Mouse (Mus musculus) ovary, adult 18-20 months (tissue): ENCODE measurements at regions not wholly inside any gene's neighbourhood (a gene's known extent, or its start where the extent isn't known, plus 50 kb on each side); places are given as distances from the start of the nearest gene placed in this dataset.
"Not testable (repeated sequence)": the region's sequence is repeated elsewhere in the genome, so short reads cannot be mapped to it uniquely, and the experiment has no call there.

ENCODE experiments used
- DNase-seq: peaks from one replicate; pipeline ENCODE4 v3.0.0; 2022; ENCODE audit warnings: low spot score, mixed read lengths

GRCm38 (mm10) chr13:111905213-111905701, 96.5 kb upstream of the Map3k1 start:
- DNase-seq: peak; percentile 74

GRCm38 (mm10) chr13:111911071-111911470, 102.3 kb upstream of the Map3k1 start:
- DNase-seq: no peak

- DNase-seq: no peak
Observed at GRCm38 (mm10) chr13:111911661-111912312, 103.0 kb upstream of the Map3k1 start.

GRCm38 (mm10) chr13:111914348-111914913, 105.6 kb upstream of the Map3k1 start:
- DNase-seq: no peak

- not testable (repeated sequence) for DNase-seq
Observed at GRCm38 (mm10) chr13:111919417-111919816, 110.6 kb upstream of the Map3k1 start.

- no peak for DNase-seq
Observed at GRCm38 (mm10) chr13:111920534-111920933, 111.7 kb upstream of the Map3k1 start.

- no peak for DNase-seq
Observed at GRCm38 (mm10) chr13:111921142-111922035, 112.6 kb upstream of the Map3k1 start.

- no peak for DNase-seq
Observed at GRCm38 (mm10) chr13:111925349-111925748, 116.6 kb upstream of the Map3k1 start.

- DNase-seq: no peak
Observed at GRCm38 (mm10) chr13:111926801-111927200, 118.0 kb upstream of the Map3k1 start.

GRCm38 (mm10) chr13:111927489-111927888, 118.7 kb upstream of the Map3k1 start:
- no peak for DNase-seq

GRCm38 (mm10) chr13:111928636-111929544, 120.1 kb upstream of the Map3k1 start:
- DNase-seq: no peak

GRCm38 (mm10) chr13:111929908-111930307, 121.1 kb upstream of the Map3k1 start:
- no peak for DNase-seq

- no peak for DNase-seq
Observed at GRCm38 (mm10) chr13:111932464-111932863, 123.7 kb upstream of the Map3k1 start.

GRCm38 (mm10) chr13:111933526-111934240, 124.9 kb upstream of the Map3k1 start:
- no peak for DNase-seq

GRCm38 (mm10) chr13:111935721-111936080, 126.9 kb upstream of the Map3k1 start:
- DNase-seq: no peak

GRCm38 (mm10) chr13:111936081-111936857, 127.5 kb upstream of the Map3k1 start:
- peak; percentile 41 for DNase-seq

- no peak for DNase-seq
Observed at GRCm38 (mm10) chr13:111936983-111937382, 128.2 kb upstream of the Map3k1 start.

GRCm38 (mm10) chr13:111938896-111939422, 130.2 kb upstream of the Map3k1 start:
- no peak for DNase-seq

GRCm38 (mm10) chr13:111939534-111940115, 130.8 kb upstream of the Map3k1 start:
- no peak for DNase-seq

- DNase-seq: no peak
Observed at GRCm38 (mm10) chr13:111940275-111940674, 131.5 kb upstream of the Map3k1 start.
